Mouse (Mus musculus) lung, embryonic 14.5 days (tissue): ENCODE measurements around the gene P2ry12. TPM values are rescaled to one million over a fixed set of nuclear protein-coding genes. Genes with fewer than 3 reads are reported as not detected.

Experiments used
- ATAC-seq: fragments of 200-750 bp; cut with Nextera tagmentation; 2 replicates; pipeline ENCODE4 v1.8.0; 2017; ENCODE audit warnings: mild to moderate bottlenecking, moderate TSS enrichment, moderate library complexity; ENCODE audit not compliant: insufficient read depth
- DNase-seq: peaks from one replicate; pipeline ENCODE4 v3.0.0-alpha.2; 2015
- H3K27ac ChIP-seq: fragments of 300-500 bp; sonication (generic); 2 replicates; pipeline ENCODE4 v1.5.1; 2014; ENCODE audit warnings: low read depth, mild to moderate bottlenecking, moderate library complexity
- H3K27me3 ChIP-seq: fragments of 300-500 bp; sonication (generic); 2 replicates; pipeline ENCODE4 v1.6.1; 2014; ENCODE audit warnings: low read length, control low read depth; ENCODE audit not compliant: insufficient read depth
- H3K36me3 ChIP-seq: fragments of 300-500 bp; sonication (generic); 2 replicates; pipeline ENCODE4 v1.6.1; 2014; ENCODE audit warnings: control low read depth; ENCODE audit not compliant: insufficient read depth
- H3K4me1 ChIP-seq: fragments of 300-500 bp; sonication (generic); 2 replicates; pipeline ENCODE4 v1.6.1; 2014; ENCODE audit warnings: antibody characterized with exemption, control low read depth; ENCODE audit not compliant: insufficient read depth
- H3K4me2 ChIP-seq: fragments of 300-500 bp; sonication (generic); 2 replicates; pipeline ENCODE4 v1.6.1; 2014; ENCODE audit warnings: mild to moderate bottlenecking
- H3K4me3 ChIP-seq: fragments of 300-500 bp; sonication (generic); 2 replicates; pipeline ENCODE4 v1.5.1; 2014; ENCODE audit warnings: low read depth, low read length
- H3K9ac ChIP-seq: fragments of 300-500 bp; sonication (generic); 2 replicates; pipeline ENCODE4 v1.6.1; 2014
- H3K9me3 ChIP-seq: fragments of 300-500 bp; sonication (generic); 2 replicates; pipeline ENCODE4 v1.6.1; 2016; ENCODE audit warnings: low read depth, low read length, control low read depth
- CTCF ChIP-seq: IDR thresholded peaks from 2 replicates; pipeline ENCODE4 v1.5.1; 2016; ENCODE audit warnings: antibody characterized with exemption, low read depth
- WGBS: fragments of 180-500 bp; shearing (Covaris S2); extraction: QIAGEN DNeasy Blood & Tissue Kit; methylation state at CpG from one replicate; pipeline ENCODE4 v1.1.7; 2014; 5-methylcytosine and 5-hydroxymethylcytosine counted together
- polyA plus RNA-seq: library from polyadenylated mRNA; unstranded; fragments of >200 nt; fragmentation: Nextera tagmentation; extraction: Ambion mirVana; gene quantifications from 2 replicates; pipeline ENCODE4 v1.2.1, GENCODE M21; 2014

The P2ry12 gene
- polyA plus RNA-seq, 1 experiment from 2014 or later: 2.6 TPM

DNA sequence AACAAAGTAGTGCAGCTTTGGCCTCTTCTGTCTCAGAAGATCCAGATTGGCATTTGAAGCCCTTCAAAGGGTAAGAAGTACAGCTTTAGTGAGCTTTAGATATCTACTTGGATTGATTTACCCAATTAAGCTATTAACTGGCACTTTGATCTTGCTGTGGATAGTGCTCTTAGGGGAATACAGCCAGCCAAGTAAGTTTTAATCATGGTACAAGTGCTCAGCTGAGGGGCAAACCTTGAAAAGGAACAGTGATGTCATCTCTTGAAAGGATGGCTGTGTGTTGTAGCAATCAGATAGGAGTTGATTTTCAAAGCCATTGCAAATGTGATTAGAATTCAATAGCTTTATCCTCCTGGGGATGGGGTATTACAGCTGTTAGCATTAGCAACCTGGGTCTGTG, 80.5 kb downstream of the P2ry12 start:
- no peak for DNase-seq

DNA sequence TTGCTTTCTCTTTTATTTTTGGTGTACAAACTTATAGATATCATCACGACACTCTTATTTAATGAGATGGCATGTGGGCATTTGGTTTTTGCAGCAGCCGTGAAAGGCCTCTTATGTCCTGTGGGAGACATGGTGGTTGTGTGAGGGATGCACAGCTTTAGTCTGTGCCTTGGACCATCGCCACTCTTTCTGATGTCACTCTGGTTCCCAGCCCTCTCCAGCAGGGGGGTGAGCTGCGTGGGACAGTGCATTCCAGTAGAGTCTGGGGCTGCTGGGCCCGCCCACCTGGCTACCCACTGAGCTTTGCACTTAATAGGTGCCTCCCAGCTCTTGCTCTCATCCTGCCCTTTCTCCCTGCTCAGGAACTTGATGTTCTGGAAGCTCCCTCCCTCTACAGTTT, 81.5 kb downstream of the P2ry12 start:
- H3K27ac ChIP-seq: no peak overlapping the region
- no peaks in the 10 kb centered on the region for H3K4me1 ChIP-seq
- H3K4me3 ChIP-seq: no peak overlapping the region
- H3K36me3 ChIP-seq: no peaks in the 10 kb centered on the region
- no peaks in the 10 kb centered on the region for H3K9me3 ChIP-seq
- peak; percentile 17; the same call in 1 of the 2 replicates for TF ChIP-seq CTCF
- H3K9ac ChIP-seq: no peak overlapping the region
- 66% methylated on average over 5 of the region's 5 CpGs for WGBS
- H3K27me3 ChIP-seq: no peaks in the 10 kb centered on the region
- DNase-seq: no peak
- peak; percentile 28; the same call in 1 of the 2 replicates for ATAC-seq
- no peak overlapping the region for H3K4me2 ChIP-seq

More for the DNA sequence above, 80.5 kb downstream of the P2ry12 start:
- Histone ChIP-seq H3K27me3 (no peaks in the 10 kb centered on the region), H3K4me1 (no peaks in the 10 kb centered on the region), H3K36me3 (no peaks in the 10 kb centered on the region), H3K4me3 (no peak overlapping the region), H3K9ac (no peak overlapping the region), H3K9me3 (no peaks in the 10 kb centered on the region), H3K27ac (no peak overlapping the region), H3K4me2 (no peak overlapping the region)
- TF ChIP-seq CTCF: no peak
- ATAC-seq: no peak

DNA sequence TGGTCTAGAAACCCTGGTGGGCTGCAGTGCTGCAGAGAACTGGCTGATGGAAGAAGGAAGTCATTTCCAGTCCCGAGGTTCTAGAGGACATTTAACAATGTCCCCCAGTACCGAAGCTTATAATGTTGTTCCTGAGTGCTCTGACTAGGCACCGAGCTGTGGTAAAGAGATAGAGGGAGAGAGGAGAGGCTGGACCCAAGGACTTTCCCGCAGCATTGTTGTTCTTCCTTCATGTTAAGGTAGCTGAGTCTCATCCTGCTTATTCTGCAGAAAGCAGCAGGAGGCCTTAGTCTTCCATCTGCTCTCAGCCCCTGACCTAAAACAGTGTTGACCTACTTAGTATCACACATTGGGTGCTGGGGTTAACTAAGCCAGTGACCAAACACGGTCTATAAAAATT, 85.8 kb downstream of the P2ry12 start:
- Histone ChIP-seq H3K36me3 (no peaks in the 10 kb centered on the region), H3K27ac (no peak overlapping the region), H3K9ac (no peak overlapping the region), H3K4me1 (no peaks in the 10 kb centered on the region), H3K4me3 (no peak overlapping the region), H3K9me3 (no peaks in the 10 kb centered on the region), H3K4me2 (no peak overlapping the region), H3K27me3 (no peaks in the 10 kb centered on the region)
- no peak for TF ChIP-seq CTCF
- 61% methylated on average over 5 of the region's 5 CpGs for WGBS
- no peak for ATAC-seq
- DNase-seq: no peak

DNA sequence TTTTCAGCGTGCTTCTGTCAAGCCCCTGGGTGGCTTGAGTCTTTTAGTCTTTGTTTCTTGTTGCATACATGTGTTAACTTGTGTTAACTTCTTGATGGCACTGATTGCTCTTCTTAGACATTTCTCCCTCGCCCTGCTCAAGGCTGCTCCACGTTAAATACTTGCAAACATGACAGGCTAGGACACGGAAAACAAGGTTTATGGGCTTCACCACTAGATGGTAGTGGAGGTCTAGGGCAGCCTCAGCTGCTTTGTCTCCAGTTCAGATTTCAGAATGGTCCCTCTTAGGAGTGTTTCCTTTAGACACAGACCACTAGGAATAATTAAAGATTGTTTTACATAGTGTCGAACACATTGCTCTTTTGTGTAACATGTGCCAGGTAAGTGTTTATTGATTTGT, 87.4 kb downstream of the P2ry12 start:
- Histone ChIP-seq H3K27ac (no peak overlapping the region), H3K4me1 (no peaks in the 10 kb centered on the region), H3K27me3 (no peaks in the 10 kb centered on the region), H3K9ac (no peak overlapping the region), H3K4me2 (no peak overlapping the region), H3K9me3 (no peaks in the 10 kb centered on the region), H3K36me3 (no peaks in the 10 kb centered on the region), H3K4me3 (no peak overlapping the region)
- peak; percentile 91 for DNase-seq
- 14% methylated on average over 5 of the region's 5 CpGs for WGBS
- peak; percentile 94 for TF ChIP-seq CTCF
- peak; percentile 89 for ATAC-seq

DNA sequence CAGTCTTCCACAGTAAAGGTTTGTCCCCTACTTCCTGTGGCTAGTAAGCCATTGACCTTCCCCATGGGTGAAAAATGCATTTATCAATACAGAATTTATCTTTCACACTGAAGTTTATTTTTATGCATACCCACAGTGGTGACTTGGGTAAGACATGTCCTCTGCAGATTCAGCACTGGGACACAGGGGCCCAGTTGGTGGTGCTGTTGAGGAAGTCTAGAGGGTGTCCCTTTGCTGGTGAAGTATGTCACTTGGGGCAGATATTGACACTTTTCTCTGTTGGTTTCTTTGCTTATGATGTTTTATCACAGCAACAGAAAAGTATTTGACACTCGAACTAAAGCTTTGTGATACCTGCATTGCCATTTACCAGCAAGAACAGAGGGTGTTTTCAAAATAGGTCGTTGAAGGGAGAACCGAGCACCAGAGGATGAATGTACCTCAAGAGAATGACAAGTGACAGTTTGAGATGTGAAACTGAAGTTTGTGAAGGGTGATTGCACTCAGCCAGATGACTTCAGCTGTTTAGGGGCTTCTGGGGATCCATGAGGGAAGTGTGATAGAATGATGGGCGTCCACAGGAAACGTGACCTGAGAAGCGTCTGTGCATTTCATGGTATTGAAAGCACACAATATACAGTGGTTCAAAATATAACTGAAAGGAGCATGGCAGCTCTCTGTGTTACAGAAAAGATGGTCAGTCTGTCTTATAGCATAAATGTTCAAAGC, 88.1 kb downstream of the P2ry12 start:
- no peak for TF ChIP-seq CTCF
- H3K36me3 ChIP-seq: no peaks in the 10 kb centered on the region
- ATAC-seq: peak; percentile 47; the same call in 1 of the 2 replicates
- H3K4me3 ChIP-seq: no peak overlapping the region
- H3K9me3 ChIP-seq: no peaks in the 10 kb centered on the region
- H3K4me2 ChIP-seq: no peak overlapping the region
- H3K9ac ChIP-seq: no peak overlapping the region
- 0 out of 2 replicates have a peak, but pooled peaks cover 2% of the 10 kb centered on the region for H3K4me1 ChIP-seq
- H3K27ac ChIP-seq: no peak overlapping the region
- WGBS: 51% methylated on average over 6 of the region's 6 CpGs
- no peak for DNase-seq
- no peaks in the 10 kb centered on the region for H3K27me3 ChIP-seq

DNA sequence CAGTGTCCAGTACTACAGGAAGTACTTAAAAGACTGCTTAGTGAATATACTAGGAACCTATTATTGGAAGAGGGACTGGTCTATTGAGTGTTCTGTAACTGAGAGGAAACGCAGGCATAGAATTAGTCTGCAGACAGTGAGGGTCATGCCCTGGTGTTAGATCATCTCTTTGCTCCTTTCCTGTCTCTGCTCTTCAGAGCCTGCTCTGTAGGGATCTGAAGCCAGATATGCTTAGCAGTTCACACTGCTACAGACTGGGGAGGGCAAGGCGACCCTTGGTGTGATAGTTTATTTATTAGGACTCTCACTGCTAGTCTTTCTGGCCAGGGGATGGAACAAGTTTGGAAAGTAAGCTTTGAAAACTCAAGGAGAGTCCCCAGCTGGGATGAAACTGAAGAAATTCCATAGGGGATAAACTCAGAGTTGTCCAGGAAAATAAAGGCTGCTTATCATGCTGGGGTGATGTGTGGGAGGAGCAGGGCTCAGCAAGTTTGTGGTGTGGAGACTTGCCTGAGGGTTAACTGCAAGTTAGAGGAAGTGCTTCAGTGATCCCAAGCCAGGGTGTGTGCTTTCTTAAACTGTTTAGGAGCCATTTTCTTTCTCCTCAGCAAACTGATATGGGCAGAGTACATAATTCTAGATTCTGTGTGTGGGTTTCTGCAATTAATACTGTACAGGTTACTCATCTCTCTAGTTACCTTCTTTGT, 92.6 kb downstream of the P2ry12 start:
- TF ChIP-seq CTCF: no peak
- H3K27me3 ChIP-seq: no peaks in the 10 kb centered on the region
- DNase-seq (peak; percentile 39), ATAC-seq (peak; percentile 19; the same call in 1 of the 2 replicates)
- no peaks in the 10 kb centered on the region for H3K36me3 ChIP-seq
- no peaks in the 10 kb centered on the region for H3K9me3 ChIP-seq
- H3K4me2 ChIP-seq: no peak overlapping the region
- peak overlapping the region; percentile 63; the same call in 1 of the 2 replicates for H3K27ac ChIP-seq
- H3K4me1 ChIP-seq: peaks cover 6% of the 10 kb centered on the region; the same call in 1 of the 2 replicates
- H3K9ac ChIP-seq: no peak overlapping the region
- no peak overlapping the region for H3K4me3 ChIP-seq
- 27% methylated on average over 2 of the region's 2 CpGs for WGBS

DNA sequence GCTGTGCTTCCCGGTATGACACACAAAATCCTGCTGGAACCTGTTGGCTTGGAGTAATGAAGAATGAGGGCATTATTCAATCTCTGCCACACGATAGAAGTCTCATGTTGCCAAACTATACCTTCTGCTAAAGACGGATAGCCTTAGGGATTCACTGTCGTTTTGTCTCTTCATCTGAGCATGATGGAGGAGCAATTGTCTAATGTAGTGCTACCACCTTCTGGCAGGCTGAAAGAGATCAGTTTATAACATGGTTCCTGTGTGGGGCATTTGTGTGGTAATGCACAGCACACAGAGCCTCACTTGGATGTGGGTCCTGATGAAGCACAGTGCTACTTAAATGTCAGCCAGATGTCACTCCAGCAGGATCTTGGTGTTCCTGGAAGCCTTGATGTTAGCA, 93.5 kb downstream of the P2ry12 start:
- Histone ChIP-seq H3K4me1 (peaks cover 6% of the 10 kb centered on the region; the same call in 1 of the 2 replicates), H3K36me3 (no peaks in the 10 kb centered on the region), H3K4me3 (no peak overlapping the region), H3K9me3 (no peaks in the 10 kb centered on the region), H3K27ac (no peak overlapping the region), H3K4me2 (no peak overlapping the region), H3K27me3 (no peaks in the 10 kb centered on the region), H3K9ac (no peak overlapping the region)
- WGBS: 64% methylated on average over 4 of the region's 4 CpGs
- DNase-seq (no peak), ATAC-seq (no peak)
- TF ChIP-seq CTCF: peak; percentile 26
